Mouse (Mus musculus): ENCODE data around the gene Fars2.

The Fars2 gene

GRCm38 (mm10) chr13:36469412-36470125 lies 352.4 kb downstream of the Fars2 start:
- no peak for DNase-seq

GRCm38 (mm10) chr13:36477648-36478047 lies 360.4 kb downstream of the Fars2 start:
- DNase-seq: no peak

- no peak for DNase-seq
Observed at GRCm38 (mm10) chr13:36478243-36478642, 361.0 kb downstream of the Fars2 start.

- no peak for DNase-seq
Observed at GRCm38 (mm10) chr13:36480101-36480500, 362.9 kb downstream of the Fars2 start.

GRCm38 (mm10) chr13:36484391-36484790 lies 367.2 kb downstream of the Fars2 start:
- DNase-seq: no peak

- no peak for DNase-seq
Observed at GRCm38 (mm10) chr13:36486756-36487155, 369.5 kb downstream of the Fars2 start.

- DNase-seq: no peak
Observed at GRCm38 (mm10) chr13:36489365-36489764, 372.2 kb downstream of the Fars2 start.

GRCm38 (mm10) chr13:36490612-36491011 lies 373.4 kb downstream of the Fars2 start:
- DNase-seq: no peak

- no peak for DNase-seq
Observed at GRCm38 (mm10) chr13:36492397-36492796, 375.2 kb downstream of the Fars2 start.

GRCm38 (mm10) chr13:36493294-36493693 lies 376.1 kb downstream of the Fars2 start:
- no peak for DNase-seq

- no peak for DNase-seq
Observed at GRCm38 (mm10) chr13:36493762-36494161, 376.6 kb downstream of the Fars2 start.

- no peak for DNase-seq
Observed at GRCm38 (mm10) chr13:36495980-36496379, 378.8 kb downstream of the Fars2 start.

- no peak for DNase-seq
Observed at GRCm38 (mm10) chr13:36497346-36497745, 380.1 kb downstream of the Fars2 start.

GRCm38 (mm10) chr13:36500370-36500905 lies 383.2 kb downstream of the Fars2 start:
- DNase-seq: no peak

GRCm38 (mm10) chr13:36503551-36503950 lies 386.3 kb downstream of the Fars2 start:
- no peak for DNase-seq

- no peak for DNase-seq
Observed at GRCm38 (mm10) chr13:36503991-36504390, 386.8 kb downstream of the Fars2 start.

GRCm38 (mm10) chr13:36505730-36506129 lies 388.5 kb downstream of the Fars2 start:
- no peak for DNase-seq

GRCm38 (mm10) chr13:36506315-36506714 lies 389.1 kb downstream of the Fars2 start:
- DNase-seq: no peak

- DNase-seq: no peak
Observed at GRCm38 (mm10) chr13:36510161-36510560, 392.9 kb downstream of the Fars2 start.

GRCm38 (mm10) chr13:36513126-36513525 lies 395.9 kb downstream of the Fars2 start:
- no peak for DNase-seq

GRCm38 (mm10) chr13:36518144-36518571 lies 400.9 kb downstream of the Fars2 start:
- no peak for DNase-seq

GRCm38 (mm10) chr13:36527761-36528160 lies 410.5 kb downstream of the Fars2 start:
- no peak for DNase-seq

- no peak for DNase-seq
Observed at GRCm38 (mm10) chr13:36528223-36528895, 411.1 kb downstream of the Fars2 start.

GRCm38 (mm10) chr13:36529467-36530039 lies 412.3 kb downstream of the Fars2 start:
- no peak for DNase-seq

All from spleen, adult 18-20 months (tissue).